Mouse (Mus musculus) E14TG2a.4 (cell line): ENCODE measurements around the gene Gigyf1.

Experiments used
- CTCF ChIP-seq: conservative IDR thresholded peaks from 2 replicates; pipeline ENCODE4 v1.5.1; 2014; ENCODE audit warnings: low read length
- NANOG ChIP-seq: IDR thresholded peaks from 2 replicates; pipeline ENCODE4 v1.6.1; 2014; ENCODE audit warnings: borderline replicate concordance, low read length, mixed read lengths
- POU5F1 ChIP-seq: IDR thresholded peaks from 2 replicates; pipeline ENCODE4 v1.6.1; 2014; ENCODE audit warnings: low read length, borderline replicate concordance

DNA sequence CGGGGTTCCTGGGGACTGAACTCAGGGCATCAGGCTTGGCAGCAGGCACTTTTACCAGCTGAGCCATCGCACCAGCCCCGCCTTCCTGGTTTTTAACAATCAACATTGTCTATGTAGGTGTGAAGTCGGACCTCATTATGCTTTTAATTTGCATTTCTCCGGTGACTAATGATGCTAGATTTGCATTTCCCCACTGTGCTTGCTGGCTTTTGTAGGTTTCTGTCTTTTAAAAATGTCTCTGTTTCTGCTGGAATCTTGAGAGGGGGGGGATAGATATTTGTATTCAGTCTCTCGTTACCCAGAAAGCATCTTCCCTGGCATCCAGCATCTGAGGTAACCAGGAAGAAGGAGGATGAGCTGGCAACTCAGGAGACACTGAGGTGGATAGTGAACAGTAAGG is 43.2 kb downstream of the Gigyf1 start:
- TF ChIP-seq CTCF (no peak), NANOG (no peak), POU5F1 (no peak)
